Mouse (Mus musculus): ENCODE data around the gene Cd83. TPM values are rescaled to one million over a fixed set of nuclear protein-coding genes. Genes with fewer than 3 reads are reported as not detected.

Gene Cd83
- total RNA-seq, 2 experiments from 2014 or later = 1.2 to 3.0 TPM

Other genes with a start within 250 kb of the Cd83 start
- gene Mcur1, start 224.6 kb upstream of the Cd83 start, total RNA-seq (2021) = 10 to 100 TPM; 22.0 to 22.6 TPM
- under 1 TPM; 0.34 to 0.61 TPM for gene Rnf182, start 169.1 kb upstream of the Cd83 start, total RNA-seq (2021)

All from gastrocnemius, postnatal 10 days (tissue).